9 mouse cellular contexts compared by ENCODE assay signal in the genomic region with DNA sequence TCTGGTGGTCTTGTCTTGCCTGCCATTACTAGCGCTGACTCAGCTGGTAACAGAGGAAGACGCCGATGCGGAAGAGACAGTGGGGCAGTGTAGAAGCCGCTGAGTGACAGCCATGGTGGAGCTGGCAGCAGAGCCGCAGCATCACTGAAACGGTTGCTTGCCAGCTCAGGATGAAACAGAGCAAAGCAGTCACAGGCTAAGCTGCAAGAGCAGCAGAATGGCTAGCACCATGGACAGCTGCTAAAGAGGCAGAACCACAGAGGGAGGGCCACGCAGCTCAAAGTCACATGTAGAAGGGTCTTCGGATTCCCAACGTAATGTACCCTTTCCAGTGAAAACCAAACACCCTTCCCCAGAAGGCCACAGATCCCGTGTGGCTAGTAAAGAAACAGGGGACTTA.
A peak's percentile ranks its signal among the peaks of the same experiment; 100 is the strongest.
DNase-seq lines count a peak whose midpoint lies in the region; ATAC-seq and TF ChIP-seq lines count a peak whose summit lies in the region.
"Had no signal": no experiment of that assay in that cellular context is flagged by ENCODE, and none has a peak within 500 bp of the region (broad histone marks: within the 10 kb centered on the region; RNA-seq: fewer than 3 reads in every experiment).

No protein-coding gene starts in this region.

- no peak for TF ChIP-seq CTCF in stomach, postnatal 0 days (IDR thresholded peaks at IDR 0.05; ENCODE audit: low read depth)

- ATAC-seq in heart, embryonic 12.5 days (ENCODE audit: insufficient number of reproducible peaks, low FRiP score): no peak
- ATAC-seq in embryonic facial prominence, embryonic 11.5 days (replicated peaks; ENCODE audit: insufficient number of reproducible peaks, low FRiP score, low TSS enrichment, low read depth): no peak; the same call in 1 of the 2 replicates
- ATAC-seq in stomach, postnatal 0 days (ENCODE audit: low FRiP score, low TSS enrichment): no peak

- H3K4me3 ChIP-seq in heart, embryonic 12.5 days: no peak overlapping the region
- H3K4me3 ChIP-seq in embryonic facial prominence, embryonic 11.5 days (ENCODE audit: low read depth, low read length): no peak overlapping the region
- H3K4me3 ChIP-seq in stomach, postnatal 0 days (ENCODE audit: low read depth, low read length): no peak overlapping the region
- H3K4me3 ChIP-seq: hindbrain, embryonic 15.5 days had no signal

- H3K9me3 ChIP-seq in heart, embryonic 12.5 days (replicated peaks): no peaks in the 10 kb centered on the region
- H3K9me3 ChIP-seq in embryonic facial prominence, embryonic 11.5 days (replicated peaks; ENCODE audit: control insufficient read depth, low read length): no peaks in the 10 kb centered on the region
- H3K9me3 ChIP-seq in stomach, postnatal 0 days (ENCODE audit: control insufficient read depth, low read length): no peaks in the 10 kb centered on the region
- H3K9me3 ChIP-seq: hindbrain, embryonic 15.5 days had no signal

- WGBS in heart, embryonic 12.5 days: 24% methylated on average over 11 of the region's 11 CpGs
- WGBS in embryonic facial prominence, embryonic 11.5 days: 27% methylated on average over 11 of the region's 11 CpGs
- WGBS in stomach, postnatal 0 days: 28% methylated on average over 11 of the region's 11 CpGs

- TF ChIP-seq EP300 in stomach, postnatal 0 days (optimal IDR thresholded peaks at IDR 0.05): no peak

- H3K4me1 ChIP-seq in heart, embryonic 12.5 days (replicated peaks): no peaks in the 10 kb centered on the region
- no peaks in the 10 kb centered on the region for H3K4me1 ChIP-seq in embryonic facial prominence, embryonic 11.5 days (ENCODE audit: control insufficient read depth, insufficient read depth, low read length)
- H3K4me1 ChIP-seq in stomach, postnatal 0 days (replicated peaks; ENCODE audit: control insufficient read depth, insufficient read depth): no peaks in the 10 kb centered on the region
- H3K4me1 ChIP-seq: hindbrain, embryonic 15.5 days had no signal

- no peak overlapping the region for H3K9ac ChIP-seq in heart, embryonic 12.5 days
- no peak overlapping the region for H3K9ac ChIP-seq in embryonic facial prominence, embryonic 11.5 days (replicated peaks; ENCODE audit: low read length)
- no peak overlapping the region for H3K9ac ChIP-seq in stomach, postnatal 0 days (ENCODE audit: low read length)
- H3K9ac ChIP-seq: hindbrain, embryonic 15.5 days had no signal

- no peak overlapping the region for H3K27ac ChIP-seq in heart, embryonic 12.5 days (ENCODE audit: poor library complexity, severe bottlenecking)
- H3K27ac ChIP-seq in embryonic facial prominence, embryonic 11.5 days (replicated peaks; ENCODE audit: low read depth, low read length): no peak overlapping the region
- H3K27ac ChIP-seq in stomach, postnatal 0 days (replicated peaks): no peak overlapping the region
- H3K27ac ChIP-seq: hindbrain, embryonic 15.5 days had no signal

- no peak overlapping the region for H3K4me2 ChIP-seq in heart, embryonic 12.5 days
- H3K4me2 ChIP-seq in embryonic facial prominence, embryonic 11.5 days (ENCODE audit: low read depth, low read length): no peak overlapping the region
- H3K4me2 ChIP-seq in stomach, postnatal 0 days (replicated peaks; ENCODE audit: low read depth): no peak overlapping the region
- H3K4me2 ChIP-seq: hindbrain, embryonic 15.5 days had no signal

- H3K27me3 ChIP-seq in heart, embryonic 12.5 days (replicated peaks): 0 out of 2 replicates have a peak, but pooled peaks cover 4% of the 10 kb centered on the region
- no peaks in the 10 kb centered on the region for H3K27me3 ChIP-seq in embryonic facial prominence, embryonic 11.5 days (ENCODE audit: control insufficient read depth, insufficient read depth, low read length)
- no peaks in the 10 kb centered on the region for H3K27me3 ChIP-seq in stomach, postnatal 0 days (ENCODE audit: control insufficient read depth, insufficient read depth, low read length)
- H3K27me3 ChIP-seq: hindbrain, embryonic 15.5 days had no signal

- no peaks in the 10 kb centered on the region for H3K36me3 ChIP-seq in heart, embryonic 12.5 days
- H3K36me3 ChIP-seq in embryonic facial prominence, embryonic 11.5 days (replicated peaks; ENCODE audit: control insufficient read depth, insufficient read depth, low read depth, low read length): no peaks in the 10 kb centered on the region
- H3K36me3 ChIP-seq in stomach, postnatal 0 days (ENCODE audit: control insufficient read depth, insufficient read depth, low read length): no peaks in the 10 kb centered on the region
- H3K36me3 ChIP-seq: hindbrain, embryonic 15.5 days had no signal

- peak; percentile 27 to 44 for DNase-seq in heart, postnatal 10 days
- peak; percentile 57 for DNase-seq in testis, postnatal 10 days (ENCODE audit: low spot score)
- no peak for DNase-seq in testis, postnatal 14 days (ENCODE audit: low spot score)
- DNase-seq in embryonic facial prominence, embryonic 11.5 days (ENCODE audit: low spot score): peak; percentile 84
- peak; percentile 42 for DNase-seq in stomach, postnatal 0 days (ENCODE audit: low spot score)
- DNase-seq in left cerebral cortex, adult 9 months (ENCODE audit: low spot score in 2 of 2): no peak
- no peak for DNase-seq in T-cell, adult 2 months (ENCODE audit: low spot score)

- intact Hi-C loops in heart, postnatal 10 days (cut with DNase I): no loop called here

Comparison
In these comparisons a context has a peak if more than half of its experiments do, and no peak if none do; other contexts are left out.
1. DNase-seq: peak in heart, postnatal 10 days (2 of 2), testis, postnatal 10 days (single experiment), embryonic facial prominence, embryonic 11.5 days (single experiment) and stomach, postnatal 0 days (single experiment); none in testis, postnatal 14 days (single experiment), left cerebral cortex, adult 9 months (0 of 2) and T-cell, adult 2 months (single experiment).